Mouse (Mus musculus): ENCODE measurements around the gene Pgd. TPM values are rescaled to one million over a fixed set of nuclear protein-coding genes. Genes with fewer than 3 reads are reported as not detected.

Pgd gene
- polyA plus RNA-seq, 1 experiment from 2014 or later: 42.6 TPM

GRCm38 (mm10) chr4:149191103-149191502 is 24.5 kb upstream of the Pgd start:
- no peak for ATAC-seq (ENCODE audit: low read depth)
- Histone ChIP-seq H3K9ac (replicated peaks; ENCODE audit: low read depth, low read length) (no peak overlapping the region), H3K27me3 (ENCODE audit: control insufficient read depth, insufficient read depth, low read length) (no peaks in the 10 kb centered on the region), H3K4me3 (ENCODE audit: low read depth, low read length) (no peak overlapping the region), H3K27ac (ENCODE audit: low read depth, low read length) (no peak overlapping the region), H3K9me3 (ENCODE audit: control insufficient read depth, low read length) (no peaks in the 10 kb centered on the region), H3K36me3 (ENCODE audit: control insufficient read depth, insufficient read depth, low read length) (peaks cover 77% of the 10 kb centered on the region), H3K4me1 (ENCODE audit: control insufficient read depth, insufficient read depth, low read length) (no peaks in the 10 kb centered on the region), H3K4me2 (ENCODE audit: low read depth, low read length) (no peak overlapping the region)
- WGBS: 96% methylated on average over 7 of the region's 7 CpGs

GRCm38 (mm10) chr4:149188563-149188962 is 22.0 kb upstream of the Pgd start:
- H3K9ac ChIP-seq (replicated peaks; ENCODE audit: low read depth, low read length): no peak overlapping the region
- H3K4me1 ChIP-seq (ENCODE audit: control insufficient read depth, insufficient read depth, low read length): no peaks in the 10 kb centered on the region
- no peak overlapping the region for H3K4me2 ChIP-seq (ENCODE audit: low read depth, low read length)
- no peaks in the 10 kb centered on the region for H3K27me3 ChIP-seq (ENCODE audit: control insufficient read depth, insufficient read depth, low read length)
- no peak overlapping the region for H3K27ac ChIP-seq (ENCODE audit: low read depth, low read length)
- peaks cover 84% of the 10 kb centered on the region for H3K36me3 ChIP-seq (ENCODE audit: control insufficient read depth, insufficient read depth, low read length)
- no peak overlapping the region for H3K4me3 ChIP-seq (ENCODE audit: low read depth, low read length)
- no peak for ATAC-seq (ENCODE audit: low read depth)
- H3K9me3 ChIP-seq (ENCODE audit: control insufficient read depth, low read length): no peaks in the 10 kb centered on the region
- WGBS: 96% methylated on average over 2 of the region's 2 CpGs

- H3K9me3 ChIP-seq (ENCODE audit: control insufficient read depth, low read length): no peaks in the 10 kb centered on the region
- no peaks in the 10 kb centered on the region for H3K4me1 ChIP-seq (ENCODE audit: control insufficient read depth, insufficient read depth, low read length)
- no peaks in the 10 kb centered on the region for H3K27me3 ChIP-seq (ENCODE audit: control insufficient read depth, insufficient read depth, low read length)
- no peak for ATAC-seq (ENCODE audit: low read depth)
- peaks cover 93% of the 10 kb centered on the region for H3K36me3 ChIP-seq (ENCODE audit: control insufficient read depth, insufficient read depth, low read length)
- WGBS: 63% methylated on average over 4 of the region's 4 CpGs
- no peak overlapping the region for H3K27ac ChIP-seq (ENCODE audit: low read depth, low read length)
- H3K4me3 ChIP-seq (ENCODE audit: low read depth, low read length): no peak overlapping the region
- H3K4me2 ChIP-seq (ENCODE audit: low read depth, low read length): no peak overlapping the region
- no peak overlapping the region for H3K9ac ChIP-seq (replicated peaks; ENCODE audit: low read depth, low read length)
Observed at GRCm38 (mm10) chr4:149182755-149183154, 16.2 kb upstream of the Pgd start.

- Histone ChIP-seq H3K36me3 (ENCODE audit: control insufficient read depth, insufficient read depth, low read length) (peaks cover 88% of the 10 kb centered on the region), H3K9me3 (ENCODE audit: control insufficient read depth, low read length) (no peaks in the 10 kb centered on the region), H3K9ac (replicated peaks; ENCODE audit: low read depth, low read length) (no peak overlapping the region), H3K27ac (ENCODE audit: low read depth, low read length) (no peak overlapping the region), H3K4me2 (ENCODE audit: low read depth, low read length) (no peak overlapping the region), H3K4me3 (ENCODE audit: low read depth, low read length) (no peak overlapping the region), H3K27me3 (ENCODE audit: control insufficient read depth, insufficient read depth, low read length) (no peaks in the 10 kb centered on the region), H3K4me1 (ENCODE audit: control insufficient read depth, insufficient read depth, low read length) (no peaks in the 10 kb centered on the region)
- ATAC-seq (ENCODE audit: low read depth): no peak
- WGBS: 95% methylated on average over 7 of the region's 7 CpGs
Observed at GRCm38 (mm10) chr4:149182192-149182591, 15.6 kb upstream of the Pgd start.

- H3K27me3 ChIP-seq (ENCODE audit: control insufficient read depth, insufficient read depth, low read length): no peaks in the 10 kb centered on the region
- no peaks in the 10 kb centered on the region for H3K4me1 ChIP-seq (ENCODE audit: control insufficient read depth, insufficient read depth, low read length)
- WGBS: 68% methylated on average over 4 of the region's 4 CpGs
- H3K4me3 ChIP-seq (ENCODE audit: low read depth, low read length): no peak overlapping the region
- H3K4me2 ChIP-seq (ENCODE audit: low read depth, low read length): no peak overlapping the region
- no peak for ATAC-seq (ENCODE audit: low read depth)
- H3K9me3 ChIP-seq (ENCODE audit: control insufficient read depth, low read length): no peaks in the 10 kb centered on the region
- H3K9ac ChIP-seq (replicated peaks; ENCODE audit: low read depth, low read length): no peak overlapping the region
- H3K36me3 ChIP-seq (ENCODE audit: control insufficient read depth, insufficient read depth, low read length): peaks cover 62% of the 10 kb centered on the region
- no peak overlapping the region for H3K27ac ChIP-seq (ENCODE audit: low read depth, low read length)
Observed at GRCm38 (mm10) chr4:149179573-149179972, 13.0 kb upstream of the Pgd start.

GRCm38 (mm10) chr4:149179160-149179559 is 12.6 kb upstream of the Pgd start:
- no peak for ATAC-seq (ENCODE audit: low read depth)
- Histone ChIP-seq H3K4me2 (ENCODE audit: low read depth, low read length) (no peak overlapping the region), H3K9me3 (ENCODE audit: control insufficient read depth, low read length) (no peaks in the 10 kb centered on the region), H3K4me1 (ENCODE audit: control insufficient read depth, insufficient read depth, low read length) (no peaks in the 10 kb centered on the region), H3K36me3 (ENCODE audit: control insufficient read depth, insufficient read depth, low read length) (peaks cover 58% of the 10 kb centered on the region), H3K27ac (ENCODE audit: low read depth, low read length) (no peak overlapping the region), H3K9ac (replicated peaks; ENCODE audit: low read depth, low read length) (no peak overlapping the region), H3K4me3 (ENCODE audit: low read depth, low read length) (no peak overlapping the region), H3K27me3 (ENCODE audit: control insufficient read depth, insufficient read depth, low read length) (no peaks in the 10 kb centered on the region)
- 72% methylated on average over 7 of the region's 7 CpGs for WGBS

GRCm38 (mm10) chr4:149178328-149178727 is 11.8 kb upstream of the Pgd start:
- 77% methylated on average over 7 of the region's 7 CpGs for WGBS
- no peak overlapping the region for H3K27ac ChIP-seq (ENCODE audit: low read depth, low read length)
- no peak overlapping the region for H3K9ac ChIP-seq (replicated peaks; ENCODE audit: low read depth, low read length)
- H3K27me3 ChIP-seq (ENCODE audit: control insufficient read depth, insufficient read depth, low read length): no peaks in the 10 kb centered on the region
- H3K4me3 ChIP-seq (ENCODE audit: low read depth, low read length): no peak overlapping the region
- H3K4me2 ChIP-seq (ENCODE audit: low read depth, low read length): no peak overlapping the region
- peaks cover 50% of the 10 kb centered on the region for H3K36me3 ChIP-seq (ENCODE audit: control insufficient read depth, insufficient read depth, low read length)
- no peaks in the 10 kb centered on the region for H3K4me1 ChIP-seq (ENCODE audit: control insufficient read depth, insufficient read depth, low read length)
- no peak for ATAC-seq (ENCODE audit: low read depth)
- H3K9me3 ChIP-seq (ENCODE audit: control insufficient read depth, low read length): no peaks in the 10 kb centered on the region

GRCm38 (mm10) chr4:149177046-149177445 is 10.5 kb upstream of the Pgd start:
- WGBS: 41% methylated on average over 5 of the region's 5 CpGs
- Histone ChIP-seq H3K9me3 (ENCODE audit: control insufficient read depth, low read length) (no peaks in the 10 kb centered on the region), H3K4me1 (ENCODE audit: control insufficient read depth, insufficient read depth, low read length) (0 out of 2 replicates have a peak, but pooled peaks cover 2% of the 10 kb centered on the region), H3K36me3 (ENCODE audit: control insufficient read depth, insufficient read depth, low read length) (peaks cover 37% of the 10 kb centered on the region), H3K9ac (replicated peaks; ENCODE audit: low read depth, low read length) (no peak overlapping the region), H3K4me2 (ENCODE audit: low read depth, low read length) (no peak overlapping the region), H3K27ac (ENCODE audit: low read depth, low read length) (no peak overlapping the region), H3K27me3 (ENCODE audit: control insufficient read depth, insufficient read depth, low read length) (no peaks in the 10 kb centered on the region), H3K4me3 (ENCODE audit: low read depth, low read length) (no peak overlapping the region)
- no peak for ATAC-seq (ENCODE audit: low read depth)

- Histone ChIP-seq H3K4me3 (ENCODE audit: low read depth, low read length) (no peak overlapping the region), H3K4me2 (ENCODE audit: low read depth, low read length) (no peak overlapping the region), H3K27ac (ENCODE audit: low read depth, low read length) (no peak overlapping the region), H3K9me3 (ENCODE audit: control insufficient read depth, low read length) (no peaks in the 10 kb centered on the region), H3K4me1 (ENCODE audit: control insufficient read depth, insufficient read depth, low read length) (0 out of 2 replicates have a peak, but pooled peaks cover 2% of the 10 kb centered on the region), H3K27me3 (ENCODE audit: control insufficient read depth, insufficient read depth, low read length) (no peaks in the 10 kb centered on the region), H3K9ac (replicated peaks; ENCODE audit: low read depth, low read length) (no peak overlapping the region), H3K36me3 (ENCODE audit: control insufficient read depth, insufficient read depth, low read length) (peaks cover 33% of the 10 kb centered on the region)
- WGBS: 84% methylated on average over 6 of the region's 6 CpGs
- ATAC-seq (ENCODE audit: low read depth): no peak
Observed at GRCm38 (mm10) chr4:149176645-149177044, 10.1 kb upstream of the Pgd start.

Data from neural tube, embryonic 14.5 days (tissue).